Mouse (Mus musculus): ENCODE measurements around the gene Nhsl1.

The Nhsl1 gene

DNA sequence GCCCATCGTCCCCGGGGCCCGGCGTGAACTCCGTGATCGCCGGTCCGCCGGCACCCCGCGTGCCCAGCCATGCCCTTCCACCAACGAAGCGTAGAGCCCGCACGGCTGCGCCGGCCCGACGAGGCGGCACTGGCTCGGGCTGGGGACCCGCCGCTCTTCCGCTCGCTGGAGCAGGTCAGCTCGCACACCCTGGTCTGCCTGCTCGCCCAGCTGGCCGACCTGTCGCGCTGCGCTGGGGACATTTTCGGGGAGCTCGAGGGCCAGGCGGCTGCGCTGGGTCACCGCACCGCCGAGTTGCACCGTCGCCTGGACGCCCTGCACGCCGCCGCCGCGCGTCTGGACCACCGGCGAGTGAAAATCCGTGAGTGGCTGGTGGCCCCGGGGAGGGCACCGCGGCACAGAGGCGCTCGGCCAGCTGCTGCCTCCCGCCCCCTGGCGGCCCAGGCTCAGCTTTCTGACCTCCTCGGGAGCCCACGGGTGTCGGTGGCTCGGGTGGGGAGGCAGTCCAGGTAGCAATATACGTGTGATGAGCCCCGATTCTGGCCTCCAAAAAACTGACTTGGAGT, at the start of gene Nhsl1:
TSS of gene Nhsl1 (plus strand) at position 70 of the 566 bp plus-strand sequence.
- peak; percentile 40 to 53 for DNase-seq (ENCODE audit: low spot score in 2 of 2)

DNA sequence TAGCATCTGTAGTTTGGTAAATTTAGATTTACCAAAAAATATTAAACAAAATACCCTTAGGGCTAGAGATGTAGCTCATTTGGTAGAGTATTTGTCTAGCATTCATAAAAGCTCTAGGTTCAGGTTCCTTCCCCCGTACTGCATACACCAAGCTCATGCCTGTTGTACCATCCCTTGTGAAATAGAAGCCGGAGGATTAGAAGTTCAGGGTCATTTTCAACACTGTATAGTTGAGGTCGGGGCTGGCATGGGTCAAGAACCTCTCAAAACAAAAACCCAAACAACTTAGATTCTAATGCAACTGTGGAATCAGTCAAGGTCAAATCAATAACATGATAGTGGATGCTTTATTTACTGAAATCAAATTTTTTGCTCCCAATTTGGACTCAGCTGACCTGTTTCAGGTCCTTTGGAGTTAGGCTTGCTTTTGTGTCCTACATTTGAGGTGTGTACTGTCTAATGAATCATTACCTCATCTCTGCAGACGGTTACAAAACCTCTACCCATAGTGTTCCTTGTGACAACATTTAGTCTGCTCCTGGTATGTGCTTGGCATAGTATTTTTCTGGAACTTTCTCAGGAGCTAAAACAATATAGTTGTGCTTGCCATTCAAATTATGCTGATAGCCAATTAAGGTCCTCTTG, 42.6 kb upstream of the Nhsl1 start:
- no peak for DNase-seq (ENCODE audit: low spot score in 2 of 2)

DNA sequence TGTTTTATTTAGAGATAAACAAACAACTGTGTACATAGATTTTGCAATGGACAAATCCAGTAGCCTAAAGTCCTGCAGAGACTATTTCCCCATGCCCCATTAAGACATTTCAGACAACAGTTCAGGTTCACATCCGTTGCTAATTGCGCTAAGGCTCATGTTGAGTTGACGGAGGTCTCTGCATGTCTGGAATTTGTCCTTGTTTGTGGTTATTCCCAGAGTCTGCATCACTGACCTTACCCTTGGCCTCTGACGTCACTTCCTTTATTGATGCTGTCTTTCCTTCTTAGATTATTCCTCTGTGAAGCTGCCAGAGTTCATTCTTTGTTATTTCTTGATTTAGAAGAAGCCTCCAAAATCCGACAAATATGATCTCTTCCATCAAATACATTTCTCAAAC, 34.8 kb upstream of the Nhsl1 start:
- DNase-seq (ENCODE audit: low spot score in 2 of 2) = no peak

DNA sequence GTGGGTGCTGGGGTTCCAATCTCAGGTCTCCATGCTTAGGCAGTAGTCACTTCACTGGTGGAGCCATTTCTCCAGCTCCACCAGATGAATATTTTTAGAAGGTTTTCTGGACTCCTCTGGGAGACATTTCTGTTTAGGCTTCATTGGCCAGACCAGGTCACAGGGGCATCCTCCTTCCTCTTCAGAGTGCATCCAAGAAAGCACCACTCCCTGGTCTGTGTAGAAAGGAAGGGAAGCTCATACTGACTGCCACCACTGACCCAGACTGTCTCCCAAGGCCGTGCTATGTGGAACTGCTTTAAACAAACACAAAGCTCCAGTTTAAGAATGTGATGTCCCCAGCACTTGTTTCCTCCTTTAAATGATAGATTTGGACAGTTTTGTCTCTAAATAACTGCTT, 29.3 kb upstream of the Nhsl1 start:
- no peak for DNase-seq (ENCODE audit: low spot score in 2 of 2)

DNA sequence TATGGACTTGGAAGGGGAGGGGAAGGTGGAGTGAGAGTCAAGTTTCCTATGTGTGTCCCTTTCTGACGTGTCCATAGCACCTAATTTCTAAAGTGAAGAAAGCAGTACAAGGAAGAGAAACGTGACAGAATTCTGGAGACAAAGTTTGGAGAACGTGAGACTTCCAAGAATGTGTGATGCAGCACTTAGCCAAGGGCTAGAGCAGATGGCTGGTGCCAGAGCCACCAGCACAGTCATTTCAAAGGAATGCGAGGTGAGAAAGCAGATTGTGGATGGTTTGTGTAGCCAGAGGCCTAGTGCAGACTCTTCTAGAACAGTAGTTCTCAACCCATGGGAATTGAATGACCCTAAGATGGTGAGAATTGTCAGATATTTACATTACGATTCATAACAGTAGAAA, 13.7 kb upstream of the Nhsl1 start:
- DNase-seq (ENCODE audit: low spot score in 2 of 2) = no peak

DNA sequence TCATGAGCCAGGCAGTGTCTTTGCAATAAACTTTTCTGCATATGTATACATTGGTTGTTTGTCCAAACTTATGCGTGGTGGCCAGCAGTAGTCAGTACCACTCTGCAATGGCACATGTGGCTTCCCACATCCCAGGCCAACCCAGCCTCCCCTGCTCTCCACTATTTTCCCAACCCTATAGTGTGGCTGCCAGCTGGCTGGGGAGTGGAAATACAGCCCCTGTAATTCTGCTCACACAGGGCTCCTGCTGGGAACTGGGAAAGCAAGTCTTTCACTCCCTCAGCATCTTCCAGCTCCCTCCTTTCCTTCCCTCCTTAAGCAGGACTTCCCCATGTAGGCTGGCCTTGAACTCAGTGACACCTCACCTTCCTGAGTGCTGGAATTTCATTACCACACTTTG, 3.7 kb upstream of the Nhsl1 start:
- peak; percentile 64 to 70 for DNase-seq (ENCODE audit: low spot score in 2 of 2)

DNA sequence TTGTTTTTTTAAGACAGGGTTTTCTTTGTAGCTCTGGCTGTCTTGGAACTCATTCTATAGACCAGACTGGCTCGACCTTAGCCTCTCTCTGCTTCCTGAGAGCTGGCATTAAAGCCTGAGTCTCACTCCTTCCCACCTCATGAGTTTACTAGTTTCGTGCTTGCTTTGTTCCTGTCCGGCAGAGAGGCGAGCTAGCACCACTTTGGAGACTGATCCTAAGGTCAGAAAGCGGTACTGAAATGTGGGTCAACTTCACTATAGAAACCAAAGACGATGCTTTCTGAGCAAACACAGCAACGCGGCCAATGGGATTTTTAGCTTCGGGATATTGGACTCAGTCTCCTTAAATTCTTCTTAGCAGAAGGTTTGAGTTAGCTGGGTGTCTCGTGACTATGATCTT, 1.3 kb upstream of the Nhsl1 start:
- DNase-seq (ENCODE audit: low spot score in 2 of 2) = no peak

DNA sequence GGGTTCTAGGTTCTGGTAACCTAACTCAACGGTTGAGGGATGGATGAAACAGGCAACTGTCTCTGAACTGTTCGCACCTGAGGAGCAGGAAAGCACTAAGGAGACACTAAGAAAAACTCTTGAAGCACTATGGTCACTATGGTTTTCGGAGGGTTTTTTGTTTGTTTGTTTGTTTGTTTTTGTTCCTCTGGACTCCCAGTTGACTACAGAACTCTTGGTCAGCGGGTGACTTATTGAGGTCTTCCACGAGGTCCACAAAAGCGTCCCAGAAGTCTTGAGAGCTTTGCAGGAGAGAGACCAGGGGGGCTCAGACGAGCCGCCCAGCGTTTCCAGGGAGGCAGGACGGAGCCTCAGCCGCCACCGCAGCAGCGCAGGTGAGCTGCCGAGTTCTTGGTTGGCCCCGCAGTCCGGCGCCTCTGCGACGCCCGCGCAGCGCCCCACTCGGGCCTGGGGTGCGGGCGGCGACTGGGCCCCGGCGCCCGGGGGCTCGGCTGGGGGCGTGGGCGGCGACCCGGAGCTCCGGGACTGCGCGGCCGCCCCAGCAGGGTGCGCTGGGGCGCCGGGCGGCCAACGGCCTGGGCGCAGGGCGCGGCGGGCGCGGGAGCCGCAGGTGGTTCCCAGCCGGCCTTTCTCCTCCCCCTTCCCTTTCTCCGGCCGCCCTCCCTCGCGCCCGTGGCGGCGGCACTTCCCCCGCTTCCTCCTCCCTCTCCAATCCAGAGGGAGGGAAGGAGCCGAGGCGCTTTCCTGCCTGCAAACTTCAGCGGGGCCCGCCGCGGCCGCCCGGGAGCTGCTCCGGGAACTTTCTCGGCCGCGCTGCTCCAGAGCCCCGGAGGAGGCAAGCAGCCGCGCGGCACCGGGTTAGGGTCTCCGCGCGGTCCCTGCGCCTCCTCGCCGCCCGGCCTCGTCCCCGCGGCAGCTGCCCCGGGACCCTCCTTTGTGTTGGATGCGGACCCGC, 547 bp upstream of the Nhsl1 start:
- DNase-seq (ENCODE audit: low spot score in 2 of 2) = peak in 1 of 2 experiments; percentile 51

DNA sequence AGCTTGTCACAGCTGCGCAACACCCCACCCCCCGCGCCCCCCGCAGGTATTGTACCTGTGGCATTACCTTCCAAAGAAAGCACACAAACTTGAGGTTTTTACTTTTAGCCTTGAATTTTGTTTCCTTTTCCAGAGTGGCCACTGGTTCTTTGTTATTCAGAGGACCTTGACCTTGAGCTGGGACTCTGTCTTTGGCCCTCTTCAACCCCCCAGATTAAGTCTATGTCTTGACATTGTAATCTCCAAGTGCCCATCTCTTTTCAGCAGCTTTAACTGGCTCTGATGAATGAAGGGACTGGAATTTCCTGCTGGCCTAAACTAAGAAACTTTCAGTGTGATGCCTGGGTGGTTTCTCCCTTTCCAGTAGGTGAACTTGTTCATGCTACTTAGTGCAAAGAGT, 906 bp downstream of the Nhsl1 start:
- DNase-seq (ENCODE audit: low spot score in 2 of 2) = no peak

DNA sequence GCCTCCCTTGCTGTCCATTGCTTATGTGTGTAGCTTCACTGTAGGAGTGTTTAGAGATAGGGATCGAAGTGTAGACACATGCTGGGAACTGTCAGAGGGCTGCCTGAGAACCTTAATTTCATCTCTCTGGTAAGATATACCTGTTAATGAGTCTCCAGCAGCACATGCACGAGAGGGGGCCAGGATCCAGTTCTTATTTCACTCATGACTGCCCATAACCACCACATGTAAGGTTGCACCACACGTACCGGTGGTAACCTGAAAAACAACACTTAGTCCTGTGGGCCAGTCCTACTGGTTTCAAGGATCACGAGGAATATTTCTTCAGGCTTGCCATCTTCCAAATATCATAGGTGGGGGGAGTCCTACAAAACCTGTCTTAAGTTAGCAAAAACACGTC, 3.1 kb downstream of the Nhsl1 start:
- DNase-seq (ENCODE audit: low spot score in 2 of 2) = no peak

DNA sequence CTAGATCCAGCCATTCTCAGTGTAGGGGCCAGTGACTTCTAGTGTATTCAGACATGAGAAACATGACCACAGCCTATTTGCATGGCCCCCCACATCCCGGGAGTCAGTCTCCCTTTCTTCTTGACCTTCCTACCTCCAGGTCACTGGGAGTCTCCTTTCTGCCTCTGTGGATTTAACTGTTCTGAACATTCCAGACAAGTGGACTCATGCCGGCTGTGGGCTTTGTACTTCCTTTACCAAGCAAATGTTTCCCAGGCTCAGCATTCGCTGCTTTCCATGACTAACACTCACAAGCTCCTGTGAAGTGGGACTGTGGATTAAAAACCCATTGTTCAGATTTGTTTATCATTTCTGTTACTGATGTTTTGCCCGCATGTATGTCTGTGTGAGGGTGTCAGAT, 4.9 kb downstream of the Nhsl1 start:
- DNase-seq (ENCODE audit: low spot score in 2 of 2) = no peak

DNA sequence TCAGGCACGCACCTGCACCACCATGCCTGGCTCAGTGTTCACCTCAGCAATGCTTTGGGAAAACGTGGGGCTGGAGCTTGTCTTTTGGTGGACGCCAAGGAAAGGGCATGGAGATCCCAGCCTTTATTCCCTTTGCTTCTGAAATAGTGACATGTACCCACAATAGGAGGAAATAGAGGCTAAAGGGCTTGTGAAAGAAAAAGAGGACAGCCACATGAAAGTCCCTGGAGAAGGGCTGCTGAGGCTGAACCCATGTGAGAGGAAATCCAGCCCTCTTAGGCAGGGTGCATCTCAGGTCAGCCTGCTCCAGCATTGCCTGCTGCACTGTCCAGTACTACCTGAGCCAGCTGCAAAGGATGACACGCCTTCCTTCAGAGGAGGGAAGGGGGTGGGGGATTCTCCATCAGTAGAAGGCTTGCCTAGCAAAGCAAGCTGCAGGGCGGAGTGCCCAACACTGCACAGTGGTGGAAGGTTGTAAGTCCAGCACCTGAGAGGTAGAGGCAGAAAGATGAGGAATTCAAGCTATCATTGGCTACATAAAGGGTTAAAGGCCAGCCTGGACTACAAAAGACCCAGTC, 9.6 kb downstream of the Nhsl1 start:
- no peak for DNase-seq (ENCODE audit: low spot score in 2 of 2)

DNA sequence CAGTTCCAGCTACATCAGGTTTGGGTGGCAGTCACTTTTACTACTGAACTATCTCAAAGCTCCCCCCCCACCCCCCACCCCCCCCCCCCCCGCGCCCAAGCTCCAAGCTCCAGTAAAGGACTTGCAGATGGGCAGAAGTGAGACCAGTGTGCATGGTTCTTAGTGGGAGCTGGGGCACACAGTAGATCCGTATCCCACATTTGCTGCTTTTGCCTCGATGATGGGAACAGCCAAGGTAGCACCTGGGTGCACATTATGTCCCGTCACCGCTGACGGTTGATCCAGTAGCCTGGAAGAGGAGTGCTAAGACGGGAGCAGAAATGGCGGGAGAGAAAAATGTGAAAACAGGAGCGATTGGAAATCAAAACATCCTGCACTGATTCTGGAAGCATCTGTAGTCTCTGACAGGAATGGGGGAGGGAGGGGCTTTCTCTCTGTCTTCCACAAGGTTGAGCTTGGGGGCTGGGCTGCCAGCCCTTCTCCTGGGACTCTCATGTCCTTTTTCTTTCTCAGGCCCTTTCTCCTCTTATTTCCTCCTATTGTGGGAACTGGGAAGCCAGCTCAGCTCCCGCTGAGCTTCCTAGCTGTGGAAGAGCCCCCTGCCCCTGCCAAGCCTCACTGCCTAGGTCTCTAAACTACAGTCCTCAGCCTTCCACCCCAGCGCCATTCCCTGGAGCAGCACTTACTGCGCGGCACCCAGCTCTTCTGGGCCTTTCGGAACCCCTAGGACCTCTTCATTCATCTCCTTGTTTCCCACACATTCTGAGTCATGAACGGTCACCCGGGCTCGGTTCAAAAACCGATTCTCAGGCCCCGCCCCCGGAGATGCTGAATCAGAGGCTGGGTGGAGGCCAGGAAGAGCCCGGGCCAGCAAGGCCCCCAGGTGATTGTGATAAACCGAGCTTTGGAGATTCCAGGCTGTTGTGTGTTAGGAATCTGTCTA, 10.6 kb downstream of the Nhsl1 start:
- peak in 1 of 2 experiments; percentile 27 for DNase-seq (ENCODE audit: low spot score in 2 of 2)

DNA sequence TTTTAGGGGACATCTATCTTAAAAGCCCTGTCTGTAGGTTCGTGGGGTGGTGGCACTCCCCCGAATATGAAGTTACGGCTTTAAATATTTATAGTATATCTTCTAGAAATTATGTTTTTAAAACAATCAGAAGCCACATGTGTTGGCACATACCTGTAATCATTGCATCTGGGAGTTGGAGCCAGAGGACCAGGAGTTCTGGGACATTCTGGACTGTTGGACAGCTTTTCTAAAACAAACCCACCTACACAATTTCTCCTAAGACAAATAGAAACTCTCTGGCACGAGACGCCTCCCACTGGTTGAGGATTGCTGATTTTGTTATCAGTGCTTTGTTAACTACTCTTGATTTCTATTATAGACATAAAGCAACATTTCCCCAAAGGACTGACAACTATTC, 11.7 kb downstream of the Nhsl1 start:
- DNase-seq (ENCODE audit: low spot score in 2 of 2) = no peak

DNA sequence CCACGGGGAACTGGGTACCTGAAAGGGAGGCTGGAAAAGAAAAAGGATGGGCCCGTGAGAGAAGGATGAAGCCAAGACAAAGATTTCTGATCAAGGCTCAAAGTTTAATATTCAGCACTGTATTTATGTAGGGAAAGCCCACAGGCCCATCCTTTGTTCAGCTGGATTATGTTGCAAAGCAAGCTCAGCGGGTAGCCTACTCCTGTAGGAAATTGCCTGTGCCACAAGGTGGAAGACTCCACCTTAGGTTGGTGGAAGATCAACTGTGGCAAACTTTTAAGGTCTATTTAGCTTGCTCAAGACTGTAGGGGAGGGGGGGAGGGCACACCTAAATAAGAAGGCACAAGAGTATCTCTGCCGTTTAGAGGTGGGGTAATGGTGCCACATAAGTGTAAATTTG, 14.8 kb downstream of the Nhsl1 start:
- DNase-seq (ENCODE audit: low spot score in 2 of 2) = no peak

DNA sequence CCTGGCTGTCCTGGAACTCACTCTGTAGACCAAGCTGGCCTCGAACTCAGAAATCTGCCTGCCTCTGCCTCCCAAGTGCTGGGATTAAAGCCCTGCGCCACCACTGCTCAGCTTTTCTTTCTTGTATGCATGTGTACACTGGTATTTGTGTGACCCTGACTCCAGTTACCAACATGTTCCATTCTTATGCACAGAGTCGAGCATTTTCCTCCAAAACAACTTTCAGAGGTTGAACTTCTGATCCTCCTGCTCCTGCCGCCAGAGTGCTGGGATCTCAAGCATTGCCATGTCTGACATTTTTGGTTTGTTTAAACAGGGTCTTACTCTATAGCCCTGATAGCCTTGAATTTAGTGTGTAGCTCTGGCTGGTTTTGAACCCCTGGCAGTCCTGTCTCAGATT, 15.4 kb downstream of the Nhsl1 start:
- no peak for DNase-seq (ENCODE audit: low spot score in 2 of 2)

DNA sequence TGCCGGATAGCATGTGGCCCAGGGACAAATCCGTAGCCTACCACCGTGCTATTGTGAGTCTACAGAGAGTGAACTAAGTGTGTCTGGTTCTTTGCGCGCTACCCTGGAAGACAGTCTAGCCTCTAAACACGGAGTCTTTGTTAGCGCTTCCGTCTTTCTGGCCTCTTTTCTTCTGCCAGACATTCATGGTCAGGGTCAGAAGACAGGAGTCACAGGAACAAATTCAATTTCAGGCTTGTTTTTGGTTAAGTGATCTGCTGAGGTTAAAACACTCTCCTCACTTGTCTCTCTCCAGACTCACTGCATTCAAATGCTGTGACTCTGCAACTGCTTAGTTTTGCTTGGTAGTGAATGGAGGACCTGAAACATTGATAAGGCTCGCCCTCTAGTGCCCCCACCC, 15.9 kb downstream of the Nhsl1 start:
- DNase-seq (ENCODE audit: low spot score in 2 of 2) = no peak

DNA sequence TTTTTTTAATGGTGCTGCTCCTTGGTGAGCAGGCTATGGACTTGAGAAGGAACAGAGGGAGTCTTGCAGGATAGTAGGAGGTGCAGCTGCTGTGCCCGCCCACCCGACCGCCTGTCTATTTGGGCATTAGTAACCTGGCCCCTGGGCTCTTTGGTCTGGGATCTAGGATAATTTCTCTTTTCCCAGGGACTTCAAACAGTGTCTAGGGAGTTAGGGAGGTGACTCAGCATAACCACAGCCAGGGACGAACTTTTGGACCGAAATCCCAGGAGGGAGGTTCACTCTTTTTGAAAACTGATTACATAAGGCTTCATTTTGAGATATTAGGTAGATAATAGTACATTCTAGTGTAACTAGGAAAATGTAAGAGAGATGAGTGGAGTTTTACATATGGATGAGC, 18.9 kb downstream of the Nhsl1 start:
- no peak for DNase-seq (ENCODE audit: low spot score in 2 of 2)

DNA sequence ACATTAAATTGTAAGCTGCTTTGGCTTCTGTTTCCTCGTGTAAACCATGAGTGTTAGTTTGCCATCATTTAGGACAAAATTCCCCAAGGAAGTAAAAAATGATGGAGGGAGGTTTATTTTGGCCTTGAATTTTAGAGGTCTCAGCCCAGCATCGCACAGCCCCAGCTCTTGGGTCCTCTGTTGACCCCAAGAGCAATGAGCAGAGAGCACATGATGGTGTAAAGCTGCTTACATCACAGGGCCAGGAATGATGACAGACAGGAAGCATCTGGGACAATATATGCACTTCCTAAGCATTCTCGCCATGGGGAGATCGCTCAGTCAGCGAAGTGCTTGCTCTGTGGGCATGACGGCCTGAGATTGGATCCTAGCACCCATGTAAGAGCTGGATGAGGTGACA, 20.6 kb downstream of the Nhsl1 start:
- DNase-seq (ENCODE audit: low spot score in 2 of 2) = no peak

DNA sequence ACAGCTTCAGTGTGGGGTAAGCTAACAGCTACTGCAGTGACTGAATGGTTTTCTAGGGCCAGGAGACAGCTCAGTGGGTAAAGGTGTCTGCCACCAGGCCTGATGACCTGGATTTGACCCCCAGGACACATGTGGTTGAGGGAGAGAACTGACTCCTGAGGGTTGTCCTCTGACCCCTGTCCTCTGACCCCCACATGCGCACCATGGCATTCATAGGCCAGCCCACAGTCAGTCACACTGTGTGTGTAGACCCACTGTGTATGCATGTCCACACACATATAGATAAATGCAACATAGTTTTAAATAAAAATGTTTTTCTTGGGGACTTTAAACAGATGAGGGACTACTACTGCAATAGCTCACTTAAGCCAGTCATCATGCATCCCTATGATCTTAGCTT, 22.1 kb downstream of the Nhsl1 start:
- DNase-seq (ENCODE audit: low spot score in 2 of 2) = no peak

DNA sequence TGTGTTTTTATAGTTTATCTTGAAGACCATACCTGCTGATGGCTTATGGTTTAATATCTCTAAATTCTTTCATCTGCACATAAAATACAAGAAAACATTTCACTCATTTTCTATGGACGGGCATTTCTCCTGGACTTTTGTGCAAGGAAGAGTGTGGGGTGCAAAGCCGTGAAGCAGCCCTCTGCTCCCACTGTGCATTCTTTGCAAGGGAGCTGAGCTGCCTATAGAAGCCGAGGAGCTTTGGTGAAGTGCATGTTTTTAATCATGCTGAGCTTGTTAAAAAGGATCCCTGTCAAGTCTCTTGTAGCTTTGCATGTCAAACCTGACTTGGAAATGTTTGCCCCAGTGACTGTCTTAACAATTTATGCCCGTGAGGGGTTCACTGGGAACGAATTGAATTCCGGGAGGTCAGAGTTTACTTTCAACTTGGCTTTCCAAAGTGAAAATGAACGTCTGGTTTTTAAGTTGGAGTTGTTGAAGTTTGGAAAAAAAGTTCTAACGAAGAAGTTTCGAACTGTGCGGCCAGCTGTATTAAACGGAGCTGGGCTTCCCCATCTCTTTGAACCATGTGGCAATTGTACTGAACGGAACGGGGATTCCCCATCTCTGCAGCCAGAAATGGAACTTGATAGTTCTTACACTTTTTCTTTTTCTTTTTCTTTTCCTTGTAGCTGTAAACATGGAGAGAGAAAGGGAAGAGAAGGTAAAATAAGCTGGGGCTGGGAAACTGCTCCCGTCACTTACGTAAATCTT, 22.8 kb downstream of the Nhsl1 start:
- DNase-seq (ENCODE audit: low spot score in 2 of 2) = no peak

All from right cerebral cortex, postnatal 10 days (tissue).